In genomic region chr15:77225274-77225673, GRCm38 (mm10) we compare ENCODE assay signal across 9 mouse cellular contexts.
DNase-seq lines count a peak whose midpoint lies in the region; ATAC-seq and TF ChIP-seq lines count a peak whose summit lies in the region.
"Had no signal": no experiment of that assay in that cellular context is flagged by ENCODE, and none has a peak within 500 bp of the region (broad histone marks: within the 10 kb centered on the region; RNA-seq: fewer than 3 reads in every experiment).

No protein-coding gene starts in this region.

- H3K9ac ChIP-seq in intestine, postnatal 0 days (ENCODE audit: low read depth, low read length): no peak overlapping the region
- no peak overlapping the region for H3K9ac ChIP-seq in intestine, embryonic 16.5 days (ENCODE audit: low read depth, low read length)

- ATAC-seq in intestine, postnatal 0 days: no peak
- ATAC-seq in intestine, embryonic 16.5 days: no peak
- no peak for ATAC-seq in G1E (ENCODE audit: extremely low read depth, insufficient number of reproducible peaks, low FRiP score, poor library complexity, severe bottlenecking)

- H3K27ac ChIP-seq in intestine, postnatal 0 days (ENCODE audit: low read depth, low read length): no peak overlapping the region
- H3K27ac ChIP-seq in intestine, embryonic 16.5 days (ENCODE audit: low read length): no peak overlapping the region

- peaks cover 4% of the 10 kb centered on the region; the same call in 1 of the 2 replicates for H3K36me3 ChIP-seq in intestine, postnatal 0 days (ENCODE audit: control insufficient read depth, insufficient read depth)
- no peaks in the 10 kb centered on the region for H3K36me3 ChIP-seq in intestine, embryonic 16.5 days (ENCODE audit: control insufficient read depth, insufficient read depth, low read length)
- H3K36me3 ChIP-seq in G1E (replicated peaks): no peaks in the 10 kb centered on the region

- peak; percentile 80 for TF ChIP-seq CTCF in intestine, postnatal 0 days (IDR thresholded peaks at IDR 0.05; ENCODE audit: low read depth)
- peak; percentile 37; the same call in 1 of the 2 replicates for TF ChIP-seq CTCF in G1E (IDR thresholded peaks at IDR 0.05; ENCODE audit: low read depth, low read length)

- H3K4me3 ChIP-seq in intestine, postnatal 0 days (ENCODE audit: low read depth, low read length): no peak overlapping the region
- no peak overlapping the region for H3K4me3 ChIP-seq in intestine, embryonic 16.5 days (ENCODE audit: low read length)
- no peak overlapping the region for H3K4me3 ChIP-seq in G1E (ENCODE audit: low read depth, low read length)
- H3K4me3 ChIP-seq: erythroblast, embryonic 14.5 days; megakaryocyte, embryonic 14.5 days had no signal

- peak; percentile 10 for DNase-seq in G1E (ENCODE audit: low spot score)
- DNase-seq in cerebellum, postnatal 14 days: peak; percentile 60 to 69
- DNase-seq in kidney, postnatal 10 days: peak; percentile 65
- DNase-seq in retina, postnatal 1 day: peak; percentile 62
- DNase-seq in urinary bladder, postnatal 25 days (ENCODE audit: low spot score): no peak

- H3K27me3 ChIP-seq in intestine, postnatal 0 days (replicated peaks; ENCODE audit: control insufficient read depth, insufficient read depth, low read length): no peaks in the 10 kb centered on the region
- H3K27me3 ChIP-seq in intestine, embryonic 16.5 days (replicated peaks; ENCODE audit: control insufficient read depth, insufficient read depth, low read length): no peaks in the 10 kb centered on the region
- H3K27me3 ChIP-seq in G1E (ENCODE audit: insufficient read depth, low read length): peaks cover 2% of the 10 kb centered on the region; the same call in 1 of the 2 replicates

- no peaks in the 10 kb centered on the region for H3K9me3 ChIP-seq in intestine, postnatal 0 days (ENCODE audit: control insufficient read depth)
- no peaks in the 10 kb centered on the region for H3K9me3 ChIP-seq in intestine, embryonic 16.5 days (ENCODE audit: control insufficient read depth, low read length)
- H3K9me3 ChIP-seq in G1E (replicated peaks): no peaks in the 10 kb centered on the region
- H3K9me3 ChIP-seq: megakaryocyte, embryonic 14.5 days had no signal

- no peak overlapping the region for H3K4me2 ChIP-seq in intestine, postnatal 0 days (replicated peaks; ENCODE audit: low read depth)
- H3K4me2 ChIP-seq in intestine, embryonic 16.5 days (ENCODE audit: low read depth, low read length): no peak overlapping the region

- 0 out of 2 replicates have a peak, but pooled peaks cover 4% of the 10 kb centered on the region for H3K4me1 ChIP-seq in intestine, postnatal 0 days (replicated peaks; ENCODE audit: control insufficient read depth, insufficient read depth, low read length)
- no peaks in the 10 kb centered on the region for H3K4me1 ChIP-seq in intestine, embryonic 16.5 days (ENCODE audit: control insufficient read depth, insufficient read depth, low read length)
- peaks cover 51% of the 10 kb centered on the region for H3K4me1 ChIP-seq in G1E (ENCODE audit: insufficient read depth, low read depth, low read length)
- H3K4me1 ChIP-seq: megakaryocyte, embryonic 14.5 days had no signal
